Mouse (Mus musculus): ENCODE measurements at regions not wholly inside any gene's neighbourhood (a gene's known extent, or its start where the extent isn't known, plus 50 kb on each side); places are given as distances from the start of the nearest gene placed in this dataset.

GRCm38 (mm10) chr17:48877505-48877904 lies 54.7 kb upstream of the Lrfn2 start:
- TF ChIP-seq CTCF (IDR thresholded peaks at IDR 0.05; ENCODE audit: borderline replicate concordance, control insufficient read depth, extremely low read depth, insufficient read depth, low read length, poor library complexity) (no peak), POLR2A (IDR thresholded peaks at IDR 0.05; ENCODE audit: control insufficient read depth, extremely low read depth, insufficient read depth, low read length, poor library complexity) (no peak)
